ENCODE assay signal across 19 mouse cellular contexts in the genomic region with DNA sequence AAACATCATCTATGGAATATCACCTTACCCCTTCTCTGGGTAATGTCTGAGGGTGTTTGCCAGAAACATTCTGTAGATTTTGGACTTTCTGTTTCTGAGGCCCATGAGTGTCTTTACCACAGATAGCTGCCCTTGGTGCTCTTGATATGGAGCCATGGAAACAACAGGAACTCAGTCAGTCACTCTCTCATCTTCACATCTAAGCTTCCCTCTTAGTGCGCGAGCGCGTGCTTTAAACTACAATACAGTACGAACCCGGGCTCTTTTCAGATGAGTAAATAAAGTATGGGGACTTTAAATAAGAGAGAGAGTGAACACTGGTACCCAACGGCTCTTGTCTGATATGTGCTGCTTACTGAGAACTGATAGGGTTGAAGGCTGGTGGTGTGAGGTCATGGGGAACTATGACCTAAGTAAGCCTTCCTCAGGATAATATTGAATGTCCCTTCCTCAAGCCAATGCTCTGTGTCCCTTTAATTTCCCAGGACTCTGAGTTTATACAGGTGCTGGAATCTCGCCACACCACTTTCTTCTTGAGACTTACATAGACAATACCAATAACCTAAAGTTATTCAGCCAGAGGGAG.
DNase-seq lines count a peak whose midpoint lies in the region; ATAC-seq lines count a peak whose summit lies in the region.
"Had no signal": no experiment of that assay in that cellular context is flagged by ENCODE, and none has a peak within 500 bp of the region (broad histone marks: within the 10 kb centered on the region; RNA-seq: fewer than 3 reads in every experiment).

No protein-coding gene starts in this region.

- H3K36me3 ChIP-seq in kidney, embryonic 16.5 days (ENCODE audit: insufficient read depth, low read length) = no peaks in the 10 kb centered on the region
- H3K36me3 ChIP-seq: forebrain, embryonic 15.5 days; hindbrain, embryonic 13.5 days; limb, embryonic 13.5 days; midbrain, embryonic 13.5 days had no signal

- peak; percentile 59; the same call in 1 of the 2 replicates for ATAC-seq in kidney, embryonic 16.5 days (ENCODE audit: low FRiP score, low TSS enrichment)
- ATAC-seq: forebrain, embryonic 15.5 days; midbrain, embryonic 13.5 days had no signal

- no peak overlapping the region for H3K9ac ChIP-seq in kidney, embryonic 16.5 days (replicated peaks; ENCODE audit: low read length)
- H3K9ac ChIP-seq: forebrain, embryonic 15.5 days; hindbrain, embryonic 13.5 days; limb, embryonic 13.5 days; midbrain, embryonic 13.5 days had no signal

- H3K4me3 ChIP-seq in kidney, embryonic 16.5 days (ENCODE audit: low read length) = no peak overlapping the region
- H3K4me3 ChIP-seq: erythroblast, embryonic 14.5 days; forebrain, embryonic 15.5 days; heart, adult 2 months; hindbrain, embryonic 13.5 days; limb, embryonic 13.5 days; midbrain, embryonic 13.5 days; myocyte had no signal

- H3K27me3 ChIP-seq in kidney, embryonic 16.5 days (ENCODE audit: insufficient read depth, low read length) = no peaks in the 10 kb centered on the region
- H3K27me3 ChIP-seq: forebrain, embryonic 15.5 days; hindbrain, embryonic 13.5 days; limb, embryonic 13.5 days; midbrain, embryonic 13.5 days had no signal

- 84% methylated on average over 8 of the region's 8 CpGs for WGBS in kidney, embryonic 16.5 days

- H3K4me1 ChIP-seq in kidney, embryonic 16.5 days (ENCODE audit: insufficient read depth, low read length) = no peaks in the 10 kb centered on the region
- H3K4me1 ChIP-seq: forebrain, embryonic 15.5 days; limb, embryonic 13.5 days had no signal

- no peak overlapping the region for H3K4me2 ChIP-seq in kidney, embryonic 16.5 days (replicated peaks; ENCODE audit: low read depth, low read length)
- H3K4me2 ChIP-seq: forebrain, embryonic 15.5 days; hindbrain, embryonic 13.5 days; limb, embryonic 13.5 days; midbrain, embryonic 13.5 days had no signal

- H3K27ac ChIP-seq in kidney, embryonic 16.5 days (ENCODE audit: low read length) = peak overlapping the region; percentile 18; the same call in 1 of the 2 replicates
- H3K27ac ChIP-seq: forebrain, embryonic 15.5 days; heart, adult 2 months; hindbrain, embryonic 13.5 days; limb, embryonic 13.5 days; midbrain, embryonic 13.5 days had no signal

- no peak for DNase-seq in kidney, adult 11 months
- peak; percentile 47 for DNase-seq in 416B (ENCODE audit: low read depth)
- peak; percentile 3 for DNase-seq in c-Kit-positive CD71-positive TER-119-positive erythroid progenitor cells, embryonic 14.5 days (ENCODE audit: low spot score)
- DNase-seq in naive thymus-derived CD4-positive, alpha-beta T cell, adult 2 months (ENCODE audit: low read depth) = peak; percentile 55
- no peak for DNase-seq in B cell, adult 2 months
- no peak for DNase-seq in cerebellum, postnatal 36 days
- DNase-seq: adrenal gland, postnatal 25 days; cerebellum, adult 9-10 months; heart, adult 2 months; kidney, adult 8-10 months; lung, postnatal 10 days; right cerebral cortex, adult 18-20 months had no signal

- no peaks in the 10 kb centered on the region for H3K9me3 ChIP-seq in kidney, embryonic 16.5 days (ENCODE audit: low read length)
- H3K9me3 ChIP-seq: forebrain, embryonic 15.5 days; hindbrain, embryonic 13.5 days; limb, embryonic 13.5 days; midbrain, embryonic 13.5 days had no signal

Comparison
In these comparisons a context has a peak if more than half of its experiments do, and no peak if none do; other contexts are left out.
1. DNase-seq: peak in 416B (single experiment), c-Kit-positive CD71-positive TER-119-positive erythroid progenitor cells, embryonic 14.5 days (single experiment) and naive thymus-derived CD4-positive, alpha-beta T cell, adult 2 months (single experiment); none in kidney, adult 11 months (single experiment), B cell, adult 2 months (0 of 2) and cerebellum, postnatal 36 days (0 of 2).